Mouse (Mus musculus) hindlimb bud, embryonic 11.5 days (tissue): ENCODE measurements at regions not wholly inside any gene's neighbourhood (a gene's known extent, or its start where the extent isn't known, plus 50 kb on each side); places are given as distances from the start of the nearest gene placed in this dataset.

Experiments used
- DNase-seq: peaks from one replicate; pipeline ENCODE4 v3.0.0-alpha.2; 2012; ENCODE audit warnings: low read depth, low spot score; ENCODE audit errors: extremely low spot score

DNA sequence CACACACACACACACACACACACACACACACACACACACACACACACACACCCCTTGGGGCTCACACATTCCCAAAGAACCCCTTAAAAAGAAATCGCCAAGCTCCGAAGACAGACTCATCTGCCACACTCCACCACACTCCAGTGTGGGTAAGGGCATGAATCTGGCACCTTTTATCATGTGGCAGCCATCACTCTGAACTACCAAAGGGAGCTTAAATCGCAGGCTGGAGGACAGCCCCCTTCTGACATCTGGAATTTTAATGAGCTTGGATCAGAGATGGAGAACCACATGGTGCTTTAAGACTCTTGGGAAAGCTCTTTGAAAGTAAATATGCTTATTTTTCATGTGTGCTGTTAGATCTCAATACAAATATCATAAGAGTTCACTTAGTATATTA is 462.5 kb upstream of the Gm10131 start:
- peak; percentile 24 for DNase-seq

DNA sequence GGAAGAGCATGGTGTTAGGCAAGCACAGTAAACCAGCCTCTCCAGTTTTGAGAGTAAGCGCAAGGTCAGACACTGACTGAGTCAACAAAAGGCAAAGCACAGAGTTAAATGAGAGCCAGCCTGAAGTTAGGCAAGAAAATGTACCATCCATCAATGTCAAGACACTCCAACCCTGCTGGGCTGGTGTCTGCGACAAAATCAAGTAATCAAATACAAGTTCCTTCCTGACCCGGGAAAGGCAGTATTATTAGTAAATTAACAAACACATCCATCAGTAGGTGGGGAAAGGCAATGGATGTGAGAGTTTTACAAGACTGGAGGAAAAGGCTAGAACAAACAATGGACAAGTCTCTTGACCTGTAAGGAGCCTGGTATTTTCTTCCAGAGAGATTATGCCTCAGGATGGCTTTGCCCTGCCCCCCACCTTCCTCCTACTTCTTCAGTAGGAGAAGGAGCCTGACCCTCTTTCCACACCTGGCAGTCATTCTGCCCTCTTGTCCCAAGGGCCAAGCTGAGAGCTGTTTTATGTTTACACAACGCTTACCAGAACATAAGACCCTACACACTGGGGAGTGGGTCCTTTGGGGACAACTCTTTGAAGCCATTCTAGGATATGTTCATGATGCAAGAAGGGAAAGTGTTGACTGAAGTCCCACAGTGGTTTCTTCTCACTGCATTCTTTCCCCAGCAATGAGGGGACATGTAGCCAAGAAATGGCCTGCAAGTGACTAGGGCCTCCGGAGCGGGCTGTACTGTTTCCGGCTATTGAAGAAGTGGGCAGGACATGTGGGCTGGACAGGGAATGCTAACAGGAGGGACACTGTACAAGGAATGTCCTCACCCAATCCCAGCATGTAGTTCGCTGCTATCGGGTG is 461.7 kb upstream of the Gm10131 start:
- DNase-seq: peak; percentile 14

DNA sequence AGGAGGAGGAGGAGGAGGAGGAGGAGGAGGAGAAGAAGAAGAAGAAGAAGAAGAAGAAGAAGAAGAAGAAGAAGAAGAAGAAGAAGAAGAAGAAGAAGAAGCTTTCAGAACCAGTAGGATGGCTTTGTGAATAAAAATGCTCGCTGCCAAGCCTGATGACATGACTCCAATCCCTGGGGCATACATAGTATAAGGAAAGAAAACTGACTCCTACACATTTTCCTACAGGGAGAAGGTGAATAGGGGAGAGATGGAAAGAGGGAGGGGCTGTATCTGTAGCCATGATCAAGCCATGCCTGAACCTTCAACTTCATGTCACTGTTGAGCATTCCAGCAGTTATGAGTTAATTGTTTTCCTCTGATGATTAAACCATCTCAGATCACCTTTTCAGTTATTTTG is 460.2 kb upstream of the Gm10131 start:
- DNase-seq: no peak

DNA sequence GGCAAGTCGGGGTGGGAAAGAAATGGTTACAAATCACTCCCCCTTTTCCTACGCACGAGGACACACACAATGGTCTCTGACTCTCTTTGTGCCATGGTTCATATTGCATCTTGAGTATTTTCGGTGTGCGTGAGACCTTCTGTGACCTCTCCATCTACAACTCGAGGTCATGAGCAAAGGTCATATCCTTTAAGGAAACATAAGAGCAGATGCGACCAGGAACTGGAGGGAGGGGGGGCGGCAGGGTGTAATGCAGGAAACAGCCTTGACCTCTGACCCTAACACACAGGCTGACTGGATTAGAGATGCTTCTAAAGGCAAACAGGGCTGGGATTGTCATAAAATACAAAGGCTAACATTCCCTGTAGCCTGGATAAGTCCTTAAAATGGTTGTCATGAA is 450.7 kb upstream of the Gm10131 start:
- no peak for DNase-seq

DNA sequence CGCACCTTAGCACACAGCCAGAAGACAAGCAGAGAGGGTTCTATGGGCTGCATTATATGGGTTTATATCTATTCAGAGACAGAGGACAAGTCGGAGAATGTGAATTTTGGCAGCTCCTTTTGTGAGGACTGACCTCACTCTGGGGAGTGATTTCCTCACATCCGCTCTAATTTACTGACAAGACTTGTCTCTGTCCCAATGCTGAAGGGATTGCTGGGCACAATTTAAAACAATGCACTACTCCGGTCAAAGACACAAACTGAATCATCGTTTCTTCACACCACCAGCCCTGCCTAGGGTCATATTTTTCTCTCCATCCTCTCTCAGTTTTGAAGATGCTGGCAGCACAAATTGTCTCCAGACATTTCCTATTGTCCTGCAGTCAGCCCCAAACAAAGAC is 438.2 kb upstream of the Gm10131 start:
- no peak for DNase-seq

DNA sequence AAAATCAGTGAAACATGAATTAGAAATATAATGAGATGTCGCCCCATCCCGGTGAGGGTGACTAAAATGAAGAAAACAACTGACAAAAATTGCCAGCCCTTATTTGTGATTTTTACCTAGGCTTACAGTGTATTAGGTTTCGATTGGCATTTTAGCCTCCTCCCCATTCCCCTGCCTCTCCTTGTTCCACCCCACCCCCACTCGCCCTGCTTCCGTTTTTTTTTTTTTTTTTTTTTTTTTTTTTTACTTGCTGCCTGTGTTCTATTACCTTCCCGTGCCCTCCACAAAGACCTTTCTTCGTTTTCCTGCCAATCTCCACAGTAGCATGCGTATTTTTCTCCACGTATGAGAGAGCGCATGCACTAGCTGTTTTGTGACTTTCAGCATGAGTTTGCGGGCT is 435.3 kb upstream of the Gm10131 start:
- no peak for DNase-seq

DNA sequence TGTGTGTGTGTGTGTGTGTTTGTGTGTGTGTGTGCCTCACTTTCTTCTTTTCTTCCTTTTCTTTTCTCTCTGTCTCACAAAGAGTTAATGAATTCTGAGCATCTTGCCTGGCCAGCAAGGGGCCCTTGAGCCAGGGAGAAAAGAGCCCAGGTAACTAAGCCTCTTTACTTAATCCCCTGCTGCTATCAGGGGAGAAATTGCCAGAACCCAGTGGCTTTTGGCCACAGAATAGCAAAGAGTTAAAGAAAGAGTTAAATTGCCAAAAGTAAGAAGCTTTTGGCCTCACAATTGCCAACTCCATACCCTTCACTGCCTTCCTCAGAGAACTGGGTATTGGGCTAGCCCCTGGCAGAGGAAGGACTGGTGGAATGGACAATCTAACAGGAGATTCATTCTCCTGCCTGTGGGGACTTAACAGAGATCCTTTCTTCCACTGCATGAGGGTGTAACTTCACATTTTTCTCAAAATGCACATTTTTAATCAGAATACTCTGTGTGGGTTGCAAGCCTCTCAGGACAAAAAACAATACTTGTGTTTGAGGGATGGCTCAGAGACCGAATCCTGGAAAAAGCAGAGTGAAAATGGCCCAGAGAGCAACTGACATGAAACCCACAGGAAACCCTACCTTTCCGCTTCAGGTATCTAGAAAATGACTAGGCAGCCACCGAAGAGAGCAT is 431.0 kb upstream of the Gm10131 start:
- DNase-seq: no peak

DNA sequence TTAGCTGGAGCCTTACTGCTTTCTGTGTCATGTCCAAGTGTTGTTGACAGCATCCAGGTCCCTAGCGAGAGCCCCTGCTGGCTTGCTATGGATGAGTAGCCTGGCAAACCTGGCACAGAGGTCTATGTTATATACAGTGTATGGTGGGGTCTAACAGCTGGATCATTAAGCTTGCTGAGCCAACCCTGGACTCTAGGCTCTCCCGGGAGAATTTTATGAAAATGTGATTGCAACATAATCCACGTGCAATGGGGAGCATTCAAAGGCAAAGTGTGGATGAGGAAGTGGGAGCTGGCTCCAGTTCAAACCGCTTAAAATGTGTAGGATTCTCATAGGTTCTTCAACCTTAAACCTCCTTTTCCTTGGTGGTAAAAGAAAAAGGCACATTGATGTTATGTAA is 427.7 kb upstream of the Gm10131 start:
- no peak for DNase-seq

DNA sequence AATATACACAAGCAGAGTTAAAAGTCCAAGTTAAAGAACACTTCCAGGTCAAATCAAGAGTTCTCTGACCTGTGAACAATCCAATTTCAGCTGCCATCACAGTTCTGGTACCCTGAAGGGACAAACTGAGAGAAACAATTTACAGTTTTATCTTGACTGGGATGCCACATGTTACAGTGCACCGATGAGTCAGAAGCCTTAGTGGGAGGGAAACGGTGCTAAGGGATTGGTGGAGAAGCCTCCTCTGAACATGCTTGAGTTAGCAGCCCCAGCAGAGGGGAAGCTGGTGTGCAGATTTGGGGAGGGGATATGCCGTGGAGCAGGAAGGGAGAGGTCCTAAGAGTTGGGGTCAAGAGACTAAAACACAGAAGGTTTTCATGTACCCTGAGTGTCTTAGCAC is 423.9 kb upstream of the Gm10131 start:
- DNase-seq: no peak

DNA sequence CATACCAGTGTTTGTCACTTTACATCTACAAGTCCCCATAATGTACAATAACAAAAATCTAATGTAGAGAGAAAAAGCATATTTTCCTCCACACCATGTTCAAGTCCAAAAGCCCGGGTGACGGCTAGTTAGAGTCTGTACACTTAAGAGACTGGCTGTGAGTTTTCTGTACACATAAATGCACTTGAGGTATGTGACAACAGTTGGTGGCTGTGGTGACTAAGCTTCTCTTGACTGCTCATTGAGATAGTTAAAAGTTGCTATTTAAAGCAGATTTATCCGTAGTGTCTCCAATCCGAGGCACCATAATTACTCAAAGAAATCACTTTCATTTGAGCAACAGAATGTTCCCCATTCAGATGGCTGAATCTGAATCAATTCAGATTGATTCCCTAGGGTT is 421.9 kb upstream of the Gm10131 start:
- DNase-seq: no peak

DNA sequence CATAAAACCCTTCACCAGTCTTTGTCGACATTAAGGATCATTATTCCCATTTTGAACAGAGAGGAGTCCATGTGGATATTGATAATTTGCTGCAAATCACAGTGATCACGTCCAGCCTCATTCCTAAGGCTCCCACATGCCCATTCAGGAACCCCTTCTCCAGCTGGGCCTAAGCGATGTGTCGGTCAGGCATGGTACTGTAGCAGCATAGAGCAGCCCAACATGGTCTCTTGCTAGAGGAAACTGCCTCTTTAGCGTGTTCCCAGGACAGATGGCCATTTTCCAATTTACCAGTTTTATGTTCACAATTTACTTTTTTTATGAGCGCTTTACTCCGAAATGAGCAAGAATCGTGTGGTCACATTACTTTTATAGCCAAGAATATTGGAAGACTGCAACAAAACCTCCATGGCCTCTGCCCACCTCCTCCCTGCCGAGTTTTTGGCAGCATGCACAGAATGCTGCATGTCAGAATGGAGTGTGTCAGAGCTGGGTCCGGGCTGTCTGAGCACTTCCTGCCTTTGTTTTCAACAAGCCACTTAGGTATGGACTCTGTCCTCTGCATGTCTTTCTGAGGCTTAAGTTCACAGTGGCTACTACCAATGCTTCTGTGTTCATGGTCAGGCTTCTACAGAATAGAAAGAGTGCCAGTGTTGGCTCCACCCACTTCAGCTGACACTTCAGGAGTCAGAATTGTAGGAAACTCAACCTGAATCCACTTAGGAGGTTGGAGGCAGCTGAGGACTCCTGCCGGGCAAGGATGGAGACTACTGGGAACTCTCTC is 419.6 kb upstream of the Gm10131 start:
- DNase-seq: no peak

DNA sequence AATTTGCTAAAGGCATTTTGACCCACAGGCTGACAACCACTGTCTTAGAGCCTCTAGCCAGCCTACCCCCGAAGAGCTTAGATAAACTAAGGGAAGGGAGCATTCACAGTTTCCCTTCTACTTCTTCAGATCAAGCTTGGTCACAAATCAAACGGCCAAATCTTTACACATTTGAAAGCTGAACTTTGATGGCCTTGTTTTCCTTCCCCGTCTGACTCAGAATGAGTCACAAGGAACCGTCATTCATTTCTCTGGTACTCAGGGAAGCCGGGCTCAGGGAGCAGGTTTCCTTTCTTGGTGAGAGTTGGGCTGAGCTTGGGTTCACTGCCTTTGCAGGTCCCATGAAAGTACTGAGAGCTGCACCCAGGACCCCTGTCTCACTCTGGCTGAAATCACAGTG is 418.5 kb upstream of the Gm10131 start:
- no peak for DNase-seq

DNA sequence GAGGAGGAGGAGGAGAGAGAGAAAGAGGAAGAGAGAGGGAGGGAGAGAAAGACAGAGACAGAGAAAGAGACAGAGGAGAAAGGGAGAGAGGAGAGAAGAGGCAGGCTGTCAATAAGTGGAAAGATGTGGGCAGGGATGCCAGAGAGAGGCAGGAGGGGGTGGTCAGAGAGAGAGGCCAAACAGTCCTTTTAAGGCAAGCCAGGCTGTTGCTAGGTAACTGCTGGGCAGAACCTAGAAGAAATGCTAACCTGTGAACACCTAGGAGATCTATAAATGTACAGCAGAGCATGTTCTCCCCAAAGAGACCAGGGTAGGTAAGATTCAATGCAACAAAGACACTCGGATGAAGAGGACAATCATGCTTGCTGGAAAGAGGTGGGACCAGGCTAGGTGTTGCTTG is 417.9 kb upstream of the Gm10131 start:
- DNase-seq: no peak

DNA sequence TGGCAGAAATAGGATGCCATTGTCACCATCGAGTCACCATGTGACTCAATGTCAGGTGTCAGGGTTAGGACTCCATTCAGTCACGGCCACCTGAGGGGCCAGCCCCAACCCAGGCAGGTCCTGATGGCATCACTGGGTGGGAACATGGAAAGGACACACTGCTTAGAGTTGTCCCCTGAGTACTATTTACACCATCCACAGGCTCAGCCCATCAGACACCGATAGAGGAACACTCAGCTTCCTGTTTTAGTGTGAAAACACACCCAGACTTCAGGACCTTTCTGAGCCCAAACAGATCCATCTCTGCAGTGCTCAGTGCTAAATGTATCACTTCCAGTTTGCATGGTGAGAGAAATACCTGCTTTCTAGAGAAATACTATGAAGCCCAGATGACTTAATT is 416.7 kb upstream of the Gm10131 start:
- DNase-seq: no peak

DNA sequence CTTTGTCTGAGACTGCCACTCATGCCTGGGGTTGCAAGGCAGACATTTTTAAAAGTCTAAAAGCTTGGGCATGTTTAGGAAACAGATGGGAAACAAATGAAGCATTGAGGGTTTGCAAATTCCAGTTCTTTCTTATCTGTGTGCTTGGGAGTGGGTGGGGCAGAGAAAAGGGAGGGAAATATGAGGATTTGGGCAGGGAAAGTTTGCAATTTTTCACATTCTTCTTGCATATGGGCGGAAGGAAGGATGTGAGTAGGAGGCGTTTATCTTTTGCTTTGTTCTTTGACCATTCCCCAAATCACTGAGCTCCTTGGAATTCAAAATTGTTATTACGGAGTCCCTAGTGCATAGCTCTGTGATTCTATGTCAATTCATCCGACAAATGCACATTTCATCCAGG is 413.7 kb upstream of the Gm10131 start:
- no peak for DNase-seq

DNA sequence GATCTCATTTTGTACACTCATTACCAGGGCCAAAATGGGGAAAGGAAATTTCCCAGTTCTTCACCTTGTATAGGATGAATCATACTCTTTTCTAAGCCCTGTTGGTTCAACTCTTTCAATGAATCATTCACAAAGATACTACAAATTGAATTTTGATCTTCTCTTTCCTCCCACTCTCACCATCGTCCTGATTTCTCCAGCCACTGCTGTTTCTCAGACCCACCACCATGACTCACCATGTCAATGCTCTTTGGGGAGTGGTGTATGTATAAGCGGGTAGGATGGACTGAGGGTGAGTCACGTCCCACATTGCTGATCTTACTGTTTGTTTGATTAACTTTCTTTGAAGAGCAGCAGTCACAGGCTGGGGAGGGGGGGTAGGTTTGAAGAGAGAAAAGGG is 412.3 kb upstream of the Gm10131 start:
- no peak for DNase-seq

DNA sequence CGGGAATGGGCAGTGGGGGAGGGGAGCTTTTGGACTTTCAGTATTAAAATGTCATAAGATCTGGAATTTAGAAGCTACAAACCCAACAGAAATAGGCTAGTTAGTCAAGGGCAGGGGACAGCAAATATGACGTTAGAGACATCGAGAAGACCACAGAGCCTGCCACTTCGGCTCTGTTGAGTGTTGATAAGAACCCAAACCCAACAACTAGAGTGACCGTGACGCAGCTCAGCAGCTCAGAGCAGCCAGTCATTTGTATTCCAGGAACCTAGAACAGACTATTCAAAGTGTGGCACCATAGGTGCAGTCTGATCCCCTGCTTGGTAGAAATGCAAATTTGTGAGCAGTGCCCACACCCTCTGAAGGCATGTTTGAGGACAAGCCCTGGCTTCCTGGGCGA is 409.8 kb upstream of the Gm10131 start:
- no peak for DNase-seq

DNA sequence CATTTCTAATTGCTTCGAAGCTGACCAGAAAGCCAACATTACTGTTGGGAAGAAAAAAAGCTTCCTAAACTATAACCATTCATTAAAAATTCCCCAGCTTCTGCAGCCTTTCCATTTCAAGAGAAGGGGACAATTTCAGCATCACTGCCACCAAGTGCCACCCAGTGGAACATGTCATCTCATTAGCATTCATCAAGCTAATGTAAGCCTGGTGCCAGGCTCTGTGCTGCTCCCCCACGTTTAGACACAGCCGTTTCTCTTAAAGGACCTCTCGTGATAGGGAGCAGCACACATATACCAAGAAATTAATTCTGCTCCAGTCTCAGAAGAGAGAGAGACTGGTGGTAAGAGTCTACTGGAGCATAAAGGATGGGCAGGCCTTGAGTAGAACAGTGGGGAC is 409.1 kb upstream of the Gm10131 start:
- DNase-seq: no peak

DNA sequence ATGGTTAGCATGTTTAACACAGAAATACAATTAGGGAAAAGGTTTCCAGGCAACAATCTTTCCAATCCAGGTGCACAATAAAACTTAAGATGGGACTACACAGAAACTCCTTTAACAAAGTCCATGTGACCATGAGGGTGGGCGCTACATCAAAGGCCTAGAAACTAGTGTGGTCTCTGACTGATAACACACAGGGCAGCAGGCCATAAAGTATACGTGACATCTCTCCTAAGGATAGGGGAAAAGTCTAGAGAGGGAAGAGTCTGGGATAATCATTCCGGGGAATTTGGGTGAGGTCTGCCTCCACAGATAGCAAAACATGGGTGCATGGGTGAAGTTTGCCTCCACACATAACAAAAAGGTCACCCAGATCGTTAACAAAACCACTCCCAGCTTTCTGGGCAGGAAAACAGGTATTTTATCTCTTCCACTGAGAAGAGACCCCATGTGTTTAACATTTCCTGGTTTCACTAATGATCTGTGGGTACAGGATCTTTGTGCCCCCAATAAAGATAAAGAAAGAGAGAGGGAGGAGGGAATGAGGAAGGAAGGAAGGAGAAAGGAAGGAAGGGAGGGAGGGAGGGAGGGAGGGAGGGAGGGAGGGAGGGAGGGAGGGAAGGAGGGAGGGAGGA is 402.0 kb upstream of the Gm10131 start:
- no peak for DNase-seq

DNA sequence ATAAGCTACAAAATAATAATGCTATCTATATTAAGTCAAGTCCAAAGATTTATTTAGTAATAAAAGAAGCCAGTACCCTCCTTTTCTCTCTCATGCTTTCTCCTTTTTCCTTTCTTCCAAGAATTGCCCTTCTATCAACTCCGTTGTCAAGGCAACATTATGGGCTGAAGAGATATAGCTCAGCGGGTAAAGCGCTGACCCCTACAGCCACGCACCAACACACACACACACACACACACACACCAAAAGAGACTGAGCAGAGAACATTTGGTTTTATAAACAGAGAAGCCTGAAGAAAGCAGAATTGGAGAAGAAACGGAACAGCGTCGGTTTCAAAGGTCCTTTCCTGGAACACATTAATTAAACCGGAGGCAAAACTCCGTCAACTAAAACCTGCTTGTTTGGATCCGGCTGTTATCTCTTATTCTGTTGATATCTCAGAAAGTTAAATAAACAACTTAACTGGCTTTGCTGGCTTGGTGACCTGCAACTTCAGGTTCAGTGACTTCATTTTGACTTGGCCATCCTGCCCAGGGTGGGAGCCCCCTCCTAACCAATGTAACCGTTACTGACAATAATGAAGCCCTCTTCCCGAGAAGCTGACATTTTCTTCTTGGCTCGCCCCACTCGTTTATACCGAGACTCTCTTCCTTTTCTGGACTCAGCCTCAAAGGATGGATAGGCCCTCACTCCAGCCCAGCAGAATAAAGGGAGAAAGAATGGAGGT is 394.5 kb upstream of the Gm10131 start:
- DNase-seq: no peak

DNA sequence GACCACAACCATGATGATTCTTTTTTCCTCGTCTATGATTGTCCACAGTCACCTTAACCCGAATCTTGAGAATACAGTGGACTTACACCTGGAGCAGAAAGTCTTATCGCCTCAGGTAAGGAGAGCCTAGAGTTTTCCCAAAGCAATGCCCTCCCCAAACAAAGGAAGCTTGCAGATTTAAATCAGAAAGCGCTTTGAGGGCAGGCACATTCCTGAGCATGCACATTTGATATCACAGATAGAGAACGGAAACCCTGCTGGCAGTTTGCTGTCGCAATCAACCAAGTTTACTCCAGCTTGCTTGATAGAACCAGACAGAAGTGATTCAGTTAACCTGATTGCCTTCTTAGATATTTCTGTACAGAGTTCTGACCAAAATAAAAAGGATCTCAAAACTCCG is 393.6 kb upstream of the Gm10131 start:
- no peak for DNase-seq
